Mouse (Mus musculus): ENCODE data around the gene Nr5a1. TPM values are rescaled to one million over a fixed set of nuclear protein-coding genes. Genes with fewer than 3 reads are reported as not detected.

The Nr5a1 gene
- not detected for total RNA-seq (2021)
- long read RNA-seq, experiment 1: 0 reads
- long read RNA-seq, experiment 2: 0 reads

GRCm38 (mm10) chr2:38714324-38714723 is at the start of gene Nr5a1:
Gene Nr5a1, minus strand, starts transcription at chr2:38714542.
- no peak for DNase-seq
- intact Hi-C loops (cut with DNase I): no loop called here

DNA sequence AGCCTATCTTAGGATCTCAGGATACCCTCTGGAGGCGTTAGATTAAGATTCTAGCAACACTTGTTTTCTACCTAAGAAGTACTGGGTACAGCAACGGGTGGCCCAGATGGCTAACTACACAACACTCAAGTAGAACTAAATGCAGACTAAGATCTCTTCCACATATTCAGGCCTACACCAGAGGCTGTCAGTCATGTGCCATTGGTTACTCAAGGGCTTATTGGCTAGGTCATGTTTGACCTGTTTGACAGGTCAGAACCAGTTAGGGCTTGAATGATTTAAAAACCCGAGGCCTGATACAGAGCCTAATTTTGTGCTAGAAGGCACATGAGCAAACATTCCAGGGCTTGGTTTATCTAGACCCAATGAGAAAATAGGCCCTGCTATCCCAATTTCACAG is 25.5 kb upstream of the Nr5a1 start:
- DNase-seq: no peak
- intact Hi-C loops (cut with DNase I): loop anchor here (2.0 kb wide), 1 partner anchor 81 kb away; no protein-coding TSS in a partner anchor

GRCm38 (mm10) chr2:38739410-38739809 is 25.1 kb upstream of the Nr5a1 start:
- DNase-seq: peak in 1 of 2 experiments; percentile 53
- intact Hi-C loops (cut with DNase I): loop anchor here (2.0 kb wide), 1 partner anchor 81 kb away; no protein-coding TSS in a partner anchor

GRCm38 (mm10) chr2:38738601-38739301 is 24.4 kb upstream of the Nr5a1 start:
- no peak for DNase-seq
- intact Hi-C loops (cut with DNase I): loop anchor here (2.0 kb wide), 1 partner anchor 80 kb away; no protein-coding TSS in a partner anchor

DNA sequence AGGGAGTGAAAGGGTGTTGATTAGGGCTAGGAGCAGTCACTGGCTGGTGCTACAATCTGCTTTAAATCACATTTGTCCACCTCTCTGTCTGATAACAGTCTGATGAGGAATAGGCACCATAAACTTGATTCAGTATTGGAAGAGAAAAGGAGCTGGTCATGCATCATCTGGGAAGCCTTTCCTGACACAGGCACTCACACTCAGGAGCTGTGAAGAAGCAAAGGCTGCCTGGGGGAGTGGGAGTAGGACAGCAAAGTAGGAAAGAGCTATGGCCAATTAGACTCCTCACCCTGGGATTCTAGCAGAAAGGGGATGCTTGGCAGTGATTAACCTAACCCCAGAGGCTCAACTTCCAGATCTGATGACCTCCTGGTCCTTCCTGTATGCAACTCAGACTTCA is 21.4 kb upstream of the Nr5a1 start:
- intact Hi-C loops (cut with DNase I): no loop called here
- DNase-seq: no peak

DNA sequence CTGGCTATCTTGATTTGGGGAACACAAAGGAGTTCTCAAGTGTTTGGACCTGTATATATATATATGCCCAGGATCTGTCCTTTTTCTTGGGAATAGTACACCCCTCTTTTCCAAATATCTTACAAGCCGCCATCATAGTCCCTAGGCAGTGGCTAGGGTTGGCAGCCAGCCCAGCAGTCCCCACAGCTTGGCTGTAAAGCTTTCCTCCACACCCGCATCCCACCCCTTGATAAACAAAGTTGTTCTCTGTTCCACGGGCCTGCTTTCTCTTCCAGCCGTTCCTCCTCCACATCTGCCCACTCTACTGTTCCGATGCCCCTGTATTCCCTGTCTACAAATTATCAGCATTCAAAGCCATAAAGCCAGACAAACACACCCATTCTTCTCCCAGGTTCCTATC is 20.4 kb upstream of the Nr5a1 start:
- intact Hi-C loops (cut with DNase I): loop anchor here (5.0 kb wide), 1 partner anchor 897 kb away; no protein-coding TSS in a partner anchor
- no peak for DNase-seq

GRCm38 (mm10) chr2:38730331-38730827 is 16.0 kb upstream of the Nr5a1 start:
- DNase-seq: no peak
- intact Hi-C loops (cut with DNase I): loop anchor here (5.0 kb wide), 1 partner anchor 893 kb away; no protein-coding TSS in a partner anchor

DNA sequence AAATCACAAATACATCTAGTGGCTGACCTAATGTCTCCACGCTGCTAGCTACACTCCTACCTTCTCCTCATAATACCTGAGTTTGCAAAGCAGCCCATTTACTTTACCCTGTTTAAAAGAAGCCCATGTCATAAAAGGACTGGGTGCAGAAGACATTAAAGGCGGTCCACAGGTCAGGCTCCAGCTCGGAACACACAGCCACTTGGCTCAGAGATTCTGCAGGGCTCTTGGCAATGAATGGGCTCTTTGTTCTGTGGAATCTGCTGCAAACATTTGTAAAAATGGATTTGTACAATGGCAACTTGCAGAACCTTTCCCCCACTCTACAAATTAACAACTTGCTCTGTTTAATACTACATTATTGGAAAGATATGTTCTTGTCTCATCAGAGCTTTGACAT is 11.1 kb upstream of the Nr5a1 start:
- intact Hi-C loops (cut with DNase I): no loop called here
- no peak for DNase-seq

DNA sequence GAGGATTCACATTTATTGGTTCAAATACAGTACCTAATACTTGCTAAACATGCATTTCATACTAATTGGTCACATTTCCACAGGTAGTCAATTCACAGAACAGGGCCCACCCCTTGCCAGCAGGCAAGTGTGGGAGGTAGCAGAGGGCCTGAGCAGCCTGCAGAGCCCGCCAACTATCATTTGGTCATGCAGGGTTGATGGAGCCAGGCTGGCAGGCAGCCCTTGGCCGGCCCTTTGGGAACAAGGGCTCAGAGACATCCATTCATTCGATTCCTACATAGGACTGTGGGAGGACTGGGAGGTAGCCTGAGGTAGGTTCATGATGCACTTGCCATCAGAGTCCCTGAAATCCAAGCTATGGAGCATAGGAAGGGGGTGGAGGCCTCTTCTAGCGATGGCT is 9.0 kb upstream of the Nr5a1 start:
- DNase-seq: no peak
- intact Hi-C loops (cut with DNase I): no loop called here

DNA sequence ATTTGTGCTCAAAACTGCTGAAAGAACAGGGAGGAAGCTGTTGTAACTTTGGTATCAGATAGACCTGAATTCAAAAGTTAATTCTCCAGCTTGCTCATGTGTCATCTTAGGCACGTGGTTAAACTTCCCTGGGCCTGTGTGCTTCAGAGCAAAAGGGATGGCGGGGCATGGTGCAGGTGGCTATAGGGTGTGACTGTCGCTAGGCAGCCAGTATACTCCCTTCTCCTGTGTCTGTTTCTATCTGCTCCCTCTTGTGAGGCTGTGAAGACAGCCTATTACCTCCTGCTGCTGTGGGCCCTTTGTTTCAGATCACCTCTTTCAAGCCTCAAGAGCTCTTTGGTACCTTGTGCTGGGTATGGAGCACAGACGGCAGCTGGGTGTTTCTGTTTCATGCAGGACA is 7.7 kb upstream of the Nr5a1 start:
- no peak for DNase-seq
- intact Hi-C loops (cut with DNase I): no loop called here

DNA sequence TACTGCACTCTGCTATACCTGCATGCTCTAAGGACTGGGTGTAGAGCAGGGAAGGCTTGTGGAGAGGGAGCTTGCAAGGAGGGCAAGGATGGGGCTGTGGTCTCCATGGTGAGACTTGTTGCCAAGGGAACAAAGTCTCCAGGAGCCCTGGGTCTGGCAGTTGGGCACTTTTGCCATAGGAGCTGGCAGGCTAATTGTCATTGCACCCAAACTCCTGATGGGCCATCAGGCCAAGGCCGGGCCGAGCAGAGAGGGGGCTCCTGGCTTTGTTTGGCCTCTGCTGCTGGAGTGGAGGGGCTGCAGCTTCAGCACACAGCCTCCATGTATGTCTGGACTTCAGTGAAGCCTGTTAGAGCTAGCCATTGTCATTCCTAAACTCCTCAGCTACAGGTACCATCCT is 6.3 kb upstream of the Nr5a1 start:
- intact Hi-C loops (cut with DNase I): no loop called here
- no peak for DNase-seq

DNA sequence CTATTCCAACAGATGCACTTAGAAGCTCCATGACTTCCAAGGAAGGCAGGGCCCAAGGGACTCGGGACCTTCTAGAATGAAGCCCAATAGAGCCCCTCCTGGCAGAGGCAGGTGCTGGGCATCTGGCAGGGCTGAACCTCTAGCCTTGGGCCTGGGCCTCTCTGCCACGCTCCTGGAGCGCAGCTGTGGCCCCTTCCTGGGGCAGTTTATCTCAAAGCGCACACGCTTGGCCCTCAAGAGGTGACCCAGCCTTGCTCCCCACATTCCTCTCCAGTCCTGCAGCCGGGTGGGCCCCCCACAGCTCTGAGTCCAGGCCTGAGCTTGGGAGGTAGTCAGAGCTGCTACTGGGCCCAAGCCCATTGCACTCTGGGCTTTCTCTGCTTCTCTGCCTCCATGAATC is 5.0 kb upstream of the Nr5a1 start:
- intact Hi-C loops (cut with DNase I): no loop called here
- DNase-seq: no peak

- intact Hi-C loops (cut with DNase I): no loop called here
- DNase-seq: no peak
Observed at GRCm38 (mm10) chr2:38718676-38719075, 4.3 kb upstream of the Nr5a1 start.

DNA sequence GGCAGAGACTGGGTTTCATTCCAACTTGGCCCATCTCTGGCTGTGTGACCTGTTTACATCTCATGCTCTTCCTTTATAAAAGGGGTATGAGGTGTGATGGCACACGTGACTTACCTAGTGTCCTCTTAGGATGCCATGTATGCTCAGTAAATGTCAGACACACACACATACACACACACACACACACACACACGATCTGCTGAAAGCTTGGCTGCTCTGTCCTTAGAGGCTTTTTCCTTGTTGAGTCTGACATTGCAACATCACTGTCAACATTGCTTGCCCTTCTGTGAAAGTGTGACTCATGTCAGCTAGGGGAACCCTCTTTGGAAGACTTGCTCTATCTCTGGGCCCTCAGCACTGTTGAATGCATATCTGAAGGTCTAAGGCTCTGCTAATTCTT is 3.1 kb upstream of the Nr5a1 start:
- intact Hi-C loops (cut with DNase I): no loop called here
- DNase-seq: no peak

GRCm38 (mm10) chr2:38713596-38713995 is 746 bp downstream of the Nr5a1 start:
- DNase-seq: no peak
- intact Hi-C loops (cut with DNase I): no loop called here

DNA sequence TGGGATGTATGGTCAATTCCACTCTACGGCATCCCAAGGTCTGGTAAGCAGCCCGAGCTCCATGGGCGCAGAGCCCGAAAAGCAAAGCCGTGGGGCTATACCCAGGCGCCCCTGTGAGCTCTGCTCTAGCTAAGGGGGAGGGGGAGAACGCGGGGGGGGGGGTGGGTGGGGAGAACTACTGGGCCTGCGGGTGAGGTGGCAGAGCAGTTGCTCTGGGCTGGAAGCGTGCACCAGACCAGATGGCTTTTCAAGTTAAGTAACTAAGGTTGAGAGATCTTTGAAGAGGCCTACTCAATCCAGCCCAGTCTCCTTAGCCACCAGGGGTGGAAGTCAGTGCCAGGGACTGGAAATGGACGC is 1.6 kb downstream of the Nr5a1 start:
- DNase-seq: no peak
- intact Hi-C loops (cut with DNase I): no loop called here

- intact Hi-C loops (cut with DNase I): no loop called here
- DNase-seq: no peak
Observed at GRCm38 (mm10) chr2:38712076-38712768, 2.1 kb downstream of the Nr5a1 start.

GRCm38 (mm10) chr2:38711421-38711861 is 2.9 kb downstream of the Nr5a1 start:
- DNase-seq: no peak
- intact Hi-C loops (cut with DNase I): no loop called here

DNA sequence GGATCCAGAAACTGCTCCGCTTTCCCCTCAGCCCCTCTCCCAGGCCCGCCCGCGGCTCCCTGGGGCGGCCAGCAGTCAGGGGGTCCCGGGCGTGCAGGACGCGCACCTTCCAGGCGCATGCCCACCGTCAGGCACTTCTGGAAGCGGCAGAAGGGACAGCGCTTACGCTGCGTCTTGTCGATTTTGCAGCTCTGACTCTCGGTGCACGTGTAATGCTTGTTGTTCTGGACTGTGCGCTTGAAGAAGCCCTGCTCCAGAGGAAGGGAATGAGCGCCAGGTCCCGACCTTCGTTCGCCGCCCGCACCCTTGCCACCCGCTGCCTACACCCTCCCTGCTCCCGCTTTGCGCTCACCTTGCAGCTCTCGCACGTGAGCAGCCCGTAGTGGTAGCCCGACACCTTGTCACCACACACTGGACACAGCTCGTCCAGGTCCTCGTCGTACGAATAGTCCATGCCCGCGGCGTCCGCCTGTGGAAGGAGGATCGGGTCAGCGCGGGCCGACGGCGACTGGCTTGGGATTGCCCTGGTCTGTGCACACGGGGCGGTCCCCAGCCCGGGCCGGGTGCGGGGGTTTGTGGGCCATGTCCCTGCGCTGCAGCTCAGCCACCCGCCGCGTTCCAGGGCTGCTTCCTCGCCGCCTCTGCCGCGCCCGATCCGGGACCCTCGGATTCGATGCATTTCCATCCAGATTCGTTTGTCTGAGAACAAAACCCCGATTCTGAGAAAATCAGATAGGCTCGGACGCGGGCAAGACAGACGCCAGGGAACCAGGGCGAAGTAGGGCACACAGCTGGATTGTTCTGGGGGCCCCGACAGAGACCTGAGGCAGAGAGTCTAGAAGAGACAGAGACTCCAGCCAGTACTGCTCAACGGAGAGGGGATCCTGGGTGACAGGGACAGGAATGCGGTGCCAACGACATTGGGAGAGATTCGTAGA is 3.8 kb downstream of the Nr5a1 start:
- intact Hi-C loops (cut with DNase I): no loop called here
- DNase-seq: peak in 1 of 2 experiments; percentile 33

DNA sequence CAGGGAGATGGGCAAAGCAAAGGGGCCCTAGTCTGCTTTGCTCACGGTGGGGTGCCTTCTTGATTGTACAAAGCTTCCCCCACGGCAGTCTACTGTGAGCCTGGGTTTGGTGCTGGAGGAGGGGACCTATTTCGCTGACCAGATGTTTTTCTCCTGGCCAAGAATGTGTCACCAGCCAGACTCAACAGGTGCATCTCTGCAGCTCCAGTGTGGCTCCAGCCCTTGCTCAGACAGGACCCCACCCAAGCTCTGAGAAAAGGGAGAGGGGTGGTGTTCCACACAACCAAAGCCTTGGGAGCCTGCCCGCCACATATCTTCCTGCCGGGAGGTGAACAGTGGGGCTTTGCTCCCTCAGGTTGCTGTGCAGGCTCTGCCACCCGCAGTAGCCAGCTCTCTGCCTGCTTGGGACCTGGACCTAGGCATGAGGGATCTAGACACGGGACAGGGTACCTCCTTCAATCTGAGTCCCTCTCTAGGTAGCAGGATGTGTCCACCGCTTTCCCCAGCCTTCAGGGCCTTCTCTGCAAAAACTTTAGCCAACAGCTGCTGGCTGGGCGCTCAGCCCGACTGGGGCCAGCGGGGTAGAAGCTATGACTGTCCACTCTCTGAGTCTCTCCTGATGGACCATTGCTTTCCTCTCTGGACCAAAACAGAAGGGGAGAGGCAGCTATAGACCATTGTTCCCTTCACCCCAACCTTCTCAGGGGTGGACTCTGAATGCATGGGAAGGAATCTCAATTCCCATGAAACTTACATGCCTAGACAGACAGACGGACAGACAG is 5.2 kb downstream of the Nr5a1 start:
- DNase-seq: no peak
- intact Hi-C loops (cut with DNase I): no loop called here

Measured in gastrocnemius, postnatal 36 days (tissue).